Mouse (Mus musculus): Measurements from ENCODE around the gene Atxn3.

- TF ChIP-seq POLR2A (IDR thresholded peaks at IDR 0.05; ENCODE audit: extremely low read depth, insufficient read depth, low read length) (no peak), CTCF (IDR thresholded peaks at IDR 0.05; ENCODE audit: extremely low read depth, insufficient read depth, low read length) (no peak)
Observed at GRCm38 (mm10) chr12:101922313-101922712, 35.7 kb downstream of the Atxn3 start.
